In genomic region chr9:44065177-44065576, GRCm38 (mm10) we compare ENCODE assay signal across 32 mouse cellular contexts. TPM values are rescaled to one million over a fixed set of nuclear protein-coding genes. Genes with fewer than 3 reads are reported as not detected.
DNase-seq lines count a peak whose midpoint lies in the region; ATAC-seq and TF ChIP-seq lines count a peak whose summit lies in the region.
"Had no signal": no experiment of that assay in that cellular context is flagged by ENCODE, and none has a peak within 500 bp of the region (broad histone marks: within the 10 kb centered on the region; RNA-seq: fewer than 3 reads in every experiment).

No protein-coding gene starts in this region.

- H3K79me2 ChIP-seq in heart, adult 2 months (replicated peaks; ENCODE audit: control insufficient read depth, insufficient read depth, low read length), result no peaks in the 10 kb centered on the region
- H3K79me2 ChIP-seq in liver, adult 2 months (ENCODE audit: control insufficient read depth, insufficient read depth, low read length), result no peaks in the 10 kb centered on the region

- no peak overlapping the region for H3K9ac ChIP-seq in heart, adult 2 months (ENCODE audit: low read depth, low read length)
- H3K9ac ChIP-seq in liver, adult 2 months (ENCODE audit: low read depth, low read length), result no peak overlapping the region
- no peak overlapping the region for H3K9ac ChIP-seq in liver, embryonic 12.5 days
- no peak overlapping the region for H3K9ac ChIP-seq in midbrain, postnatal 0 days (replicated peaks; ENCODE audit: low read length, poor library complexity, severe bottlenecking)
- H3K9ac ChIP-seq: embryonic facial prominence, embryonic 12.5 days; forebrain, postnatal 0 days; heart, embryonic 15.5 days; liver, embryonic 15.5 days; midbrain, embryonic 15.5 days; neural tube, embryonic 13.5 days had no signal

- H3K9me3 ChIP-seq in liver, embryonic 12.5 days (replicated peaks), result no peaks in the 10 kb centered on the region
- H3K9me3 ChIP-seq in midbrain, postnatal 0 days (ENCODE audit: low read length), result no peaks in the 10 kb centered on the region
- H3K9me3 ChIP-seq in midbrain, embryonic 10.5 days (replicated peaks), result no peaks in the 10 kb centered on the region
- H3K9me3 ChIP-seq: embryonic facial prominence, embryonic 12.5 days; G1E; heart, embryonic 15.5 days; liver, embryonic 15.5 days; midbrain, embryonic 15.5 days; neural tube, embryonic 13.5 days had no signal

- 27% methylated on average over 1 of the region's 1 CpGs for WGBS in heart, adult 2 months
- WGBS in liver, adult 2 months, result 26% methylated on average over 1 of the region's 1 CpGs
- 21% methylated on average over 1 of the region's 1 CpGs for WGBS in liver, embryonic 12.5 days (ENCODE audit: insufficient replicate concordance)
- 45% methylated on average over 1 of the region's 1 CpGs for WGBS in midbrain, postnatal 0 days
- 39% methylated on average over 1 of the region's 1 CpGs for WGBS in midbrain, embryonic 10.5 days

- no peaks in the 10 kb centered on the region for H3K27me3 ChIP-seq in heart, adult 2 months (ENCODE audit: control insufficient read depth, insufficient read depth, low read length)
- H3K27me3 ChIP-seq in liver, adult 2 months (ENCODE audit: control insufficient read depth, insufficient read depth, low read length), result no peaks in the 10 kb centered on the region
- H3K27me3 ChIP-seq in liver, embryonic 12.5 days (replicated peaks), result peaks cover 18% of the 10 kb centered on the region
- H3K27me3 ChIP-seq in midbrain, postnatal 0 days (ENCODE audit: insufficient read depth, low read length), result no peaks in the 10 kb centered on the region
- H3K27me3 ChIP-seq in midbrain, embryonic 10.5 days (ENCODE audit: low read depth, poor library complexity, severe bottlenecking), result peaks cover 25% of the 10 kb centered on the region
- H3K27me3 ChIP-seq: embryonic facial prominence, embryonic 12.5 days; heart, embryonic 15.5 days; midbrain, embryonic 15.5 days had no signal

- intact Hi-C loops in heart, adult 2 months (cut with DNase I), result no loop called here
- intact Hi-C loops in heart, postnatal 14 days (cut with DNase I), result loop anchor here (5.0 kb wide), 1 partner anchor 42 kb away; the partner anchor contains the start of gene C1qtnf5

- H3K4me3 ChIP-seq in heart, adult 2 months, result no peak overlapping the region
- no peak overlapping the region for H3K4me3 ChIP-seq in liver, adult 2 months (ENCODE audit: insufficient read depth, low read depth, low read length)
- no peak overlapping the region for H3K4me3 ChIP-seq in liver, embryonic 12.5 days
- H3K4me3 ChIP-seq in midbrain, postnatal 0 days (ENCODE audit: low read depth, low read length), result no peak overlapping the region
- no peak overlapping the region for H3K4me3 ChIP-seq in midbrain, embryonic 10.5 days
- H3K4me3 ChIP-seq: embryonic facial prominence, embryonic 12.5 days; heart, embryonic 15.5 days; liver, embryonic 15.5 days; midbrain, embryonic 15.5 days; myocyte; neural tube, embryonic 13.5 days had no signal

- no peak for ATAC-seq in CD4-positive, CD25-positive, alpha-beta regulatory T cell, adult 4 months
- ATAC-seq in liver, embryonic 12.5 days, result no peak
- no peak for ATAC-seq in midbrain, postnatal 0 days (ENCODE audit: low FRiP score)
- ATAC-seq: activated CD4-positive, CD25-positive, alpha-beta regulatory T cell, adult 4 months; forebrain, postnatal 0 days; hindbrain, embryonic 16.5 days; midbrain, embryonic 15.5 days had no signal

- DNase-seq in CD4-positive, CD25-positive, alpha-beta regulatory T cell, adult 2 months (ENCODE audit: low read depth, low spot score), result peak; percentile 44
- no peak for DNase-seq in heart, adult 2 months
- no peak for DNase-seq in heart, postnatal 14 days
- no peak for DNase-seq in liver, adult 2 months (ENCODE audit: extremely low read depth, low read depth, low spot score)
- no peak for DNase-seq in midbrain, postnatal 0 days (ENCODE audit: low spot score)
- no peak for DNase-seq in midbrain, embryonic 10.5 days (ENCODE audit: low spot score)
- DNase-seq: adrenal gland, postnatal 10 days; cerebellum, postnatal 14 days; forebrain, postnatal 0 days; gastrocnemius, postnatal 25 days; kidney, adult 11 months; lung, postnatal 14 days; thymus, adult 18-20 months; thymus, postnatal 36 days had no signal

- TF ChIP-seq CTCF in heart, adult 2 months (IDR thresholded peaks at IDR 0.05), result peak; percentile 43
- 0 out of 2 replicates have a peak, but pooled peaks have one; percentile 4 for TF ChIP-seq CTCF in liver, adult 2 months (IDR thresholded peaks at IDR 0.05; ENCODE audit: low read depth, low read length)
- 0 out of 2 replicates have a peak, but pooled peaks have one; percentile 30 for TF ChIP-seq CTCF in midbrain, postnatal 0 days (IDR thresholded peaks at IDR 0.05)

- H3K27ac ChIP-seq in heart, adult 2 months, result no peak overlapping the region
- no peak overlapping the region for H3K27ac ChIP-seq in liver, adult 2 months (replicated peaks; ENCODE audit: insufficient read depth, low read depth, low read length)
- H3K27ac ChIP-seq in liver, embryonic 12.5 days, result no peak overlapping the region
- no peak overlapping the region for H3K27ac ChIP-seq in midbrain, postnatal 0 days (ENCODE audit: low read depth, low read length)
- no peak overlapping the region for H3K27ac ChIP-seq in midbrain, embryonic 10.5 days (replicated peaks)
- H3K27ac ChIP-seq: embryonic facial prominence, embryonic 12.5 days; heart, embryonic 15.5 days; liver, embryonic 15.5 days; midbrain, embryonic 15.5 days; neural tube, embryonic 13.5 days had no signal

- no peak overlapping the region for H3K4me2 ChIP-seq in liver, embryonic 12.5 days
- H3K4me2 ChIP-seq in midbrain, postnatal 0 days (ENCODE audit: low read depth, low read length, poor library complexity, severe bottlenecking), result no peak overlapping the region
- H3K4me2 ChIP-seq: embryonic facial prominence, embryonic 12.5 days; heart, embryonic 15.5 days; liver, embryonic 15.5 days; midbrain, embryonic 15.5 days; neural tube, embryonic 13.5 days had no signal

- 0 out of 2 replicates have a peak, but pooled peaks cover 1% of the 10 kb centered on the region for H3K4me1 ChIP-seq in heart, adult 2 months (ENCODE audit: control insufficient read depth, insufficient read depth, low read length)
- H3K4me1 ChIP-seq in liver, adult 2 months (ENCODE audit: control insufficient read depth, insufficient read depth, low read length), result no peaks in the 10 kb centered on the region
- H3K4me1 ChIP-seq in liver, embryonic 12.5 days, result peaks cover 32% of the 10 kb centered on the region
- H3K4me1 ChIP-seq in midbrain, postnatal 0 days (ENCODE audit: insufficient read depth, low read length), result 0 out of 2 replicates have a peak, but pooled peaks cover 3% of the 10 kb centered on the region
- H3K4me1 ChIP-seq in midbrain, embryonic 10.5 days, result peaks cover 33% of the 10 kb centered on the region

- no peak for TF ChIP-seq POLR2A in heart, adult 2 months (IDR thresholded peaks at IDR 0.05; ENCODE audit: insufficient read depth, low read depth, low read length)
- no peak for TF ChIP-seq POLR2A in liver, adult 2 months (IDR thresholded peaks at IDR 0.05; ENCODE audit: extremely low read depth, insufficient read depth, low read length)

- no peak for TF ChIP-seq EP300 in heart, adult 2 months (IDR thresholded peaks at IDR 0.05; ENCODE audit: insufficient read depth, low read depth, low read length)

- no peaks in the 10 kb centered on the region for H3K36me3 ChIP-seq in heart, adult 2 months (ENCODE audit: control insufficient read depth, insufficient read depth, low read length)
- no peaks in the 10 kb centered on the region for H3K36me3 ChIP-seq in liver, adult 2 months (ENCODE audit: control insufficient read depth, insufficient read depth, low read length)
- no peaks in the 10 kb centered on the region for H3K36me3 ChIP-seq in liver, embryonic 12.5 days
- H3K36me3 ChIP-seq in midbrain, postnatal 0 days (ENCODE audit: insufficient read depth, low read length), result no peaks in the 10 kb centered on the region
- no peaks in the 10 kb centered on the region for H3K36me3 ChIP-seq in midbrain, embryonic 10.5 days
- H3K36me3 ChIP-seq: embryonic facial prominence, embryonic 12.5 days; G1E; heart, embryonic 15.5 days; liver, embryonic 15.5 days; midbrain, embryonic 15.5 days; neural tube, embryonic 13.5 days had no signal

RNA-seq across cellular contexts. Expression of gene Usp2, which starts 1.6 kb away (rescaled TPM):
- polyA plus RNA-seq in CD4-positive, CD25-positive, alpha-beta regulatory T cell, adult 4 months (2017; shearing (Covaris generic)), result 1 to 10 TPM; 3.7 to 5.2 TPM
- total RNA-seq in heart, adult 2 months (2021), result 100 to 1,000 TPM in 1 of 2 experiments, 10 to 100 TPM in 1; 75.8 to 206 TPM
- polyA plus RNA-seq in heart, adult 2 months (2012; rRNA removed), result 62.8 and 73.8 TPM in 2 replicates
- 100 to 1,000 TPM; 149 to 157 TPM for total RNA-seq in heart, postnatal 14 days (2021)
- total RNA-seq in liver, adult 2 months (2014; rRNA removed), result 9.9 and 13.6 TPM in 2 replicates
- 1.6 and 3.1 TPM in 2 replicates for polyA plus RNA-seq in liver, adult 2 months (2012; rRNA removed)
- polyA plus RNA-seq in liver, embryonic 12.5 days (2016; fragmentation: Nextera tagmentation; extraction: Ambion mirVana), result 1.8 and 3.9 TPM in 2 replicates
- 7.5 and 8.0 TPM in 2 replicates for total RNA-seq in midbrain, postnatal 0 days (2014; rRNA removed)
- 14.5 and 15.1 TPM in 2 replicates for polyA plus RNA-seq in midbrain, postnatal 0 days (2015; fragmentation: Nextera tagmentation; extraction: Ambion mirVana)
- 11.3 and 16.5 TPM in 2 replicates for polyA plus RNA-seq in midbrain, embryonic 10.5 days (2016; fragmentation: Nextera tagmentation; extraction: Ambion mirVana)

RNA-seq across cellular contexts. Expression of gene Thy1, which starts 22.0 kb away (rescaled TPM):
- 100 to 1,000 TPM; 107 to 154 TPM for polyA plus RNA-seq in CD4-positive, CD25-positive, alpha-beta regulatory T cell, adult 4 months (2017; shearing (Covaris generic))
- 10 to 100 TPM in 1 of 2 experiments, 1 to 10 TPM in 1; 6.6 to 15.5 TPM for total RNA-seq in heart, adult 2 months (2021)
- polyA plus RNA-seq in heart, adult 2 months (2012; rRNA removed), result 32.3 and 42.7 TPM in 2 replicates
- total RNA-seq in heart, postnatal 14 days (2021), result 10 to 100 TPM; 27.1 to 57.0 TPM
- 0.46 and 0.87 TPM in 2 replicates for total RNA-seq in liver, adult 2 months (2014; rRNA removed)
- 3.2 and 4.5 TPM in 2 replicates for polyA plus RNA-seq in liver, adult 2 months (2012; rRNA removed)
- 0.19 and 0.20 TPM in 2 replicates for polyA plus RNA-seq in liver, embryonic 12.5 days (2016; fragmentation: Nextera tagmentation; extraction: Ambion mirVana)
- total RNA-seq in midbrain, postnatal 0 days (2014; rRNA removed), result 52.8 and 98.0 TPM in 2 replicates
- polyA plus RNA-seq in midbrain, postnatal 0 days (2015; fragmentation: Nextera tagmentation; extraction: Ambion mirVana), result 24.7 and 28.8 TPM in 2 replicates
- not detected in 2 replicates for polyA plus RNA-seq in midbrain, embryonic 10.5 days (2016; fragmentation: Nextera tagmentation; extraction: Ambion mirVana)
- total RNA-seq: G1E had no signal
- polyA plus RNA-seq: forebrain, embryonic 11.5 days; G1E; myocyte had no signal

RNA-seq across cellular contexts. Expression of gene Mfrp, which starts 36.4 kb away (rescaled TPM):
- polyA plus RNA-seq in CD4-positive, CD25-positive, alpha-beta regulatory T cell, adult 4 months (2017; shearing (Covaris generic)), result not detected
- total RNA-seq in heart, adult 2 months (2021), result under 1 TPM in 1 of 2 experiments, not detected in 1; 0.05 TPM
- 0.04 and 0.12 TPM in 2 replicates for polyA plus RNA-seq in heart, adult 2 months (2012; rRNA removed)
- total RNA-seq in heart, postnatal 14 days (2021), result not detected
- total RNA-seq in liver, adult 2 months (2014; rRNA removed), result under 0.01 TPM in 1 of 2 replicates, not detected in the other
- not detected in 2 replicates for polyA plus RNA-seq in liver, adult 2 months (2012; rRNA removed)
- 0.11 TPM in 1 of 2 replicates, not detected in the other for polyA plus RNA-seq in liver, embryonic 12.5 days (2016; fragmentation: Nextera tagmentation; extraction: Ambion mirVana)
- 0.19 and 2.8 TPM in 2 replicates for total RNA-seq in midbrain, postnatal 0 days (2014; rRNA removed)
- polyA plus RNA-seq in midbrain, postnatal 0 days (2015; fragmentation: Nextera tagmentation; extraction: Ambion mirVana), result 0.05 TPM in 1 of 2 replicates, not detected in the other
- 0.07 and 0.17 TPM in 2 replicates for polyA plus RNA-seq in midbrain, embryonic 10.5 days (2016; fragmentation: Nextera tagmentation; extraction: Ambion mirVana)
- total RNA-seq: G1E; gastrocnemius, postnatal 25 days; hematopoietic stem cell, adult 5-6 weeks; megakaryocyte, adult 5-6 weeks had no signal
- polyA plus RNA-seq: activated CD4-positive, CD25-positive, alpha-beta regulatory T cell, adult 4 months; forebrain, embryonic 11.5 days; G1E; heart, embryonic 15.5 days; large intestine, adult 2 months; liver, embryonic 15.5 days; neural tube, embryonic 13.5 days had no signal

RNA-seq across cellular contexts. Expression of gene C1qtnf5, which starts 41.9 kb away (rescaled TPM):
- not detected for polyA plus RNA-seq in CD4-positive, CD25-positive, alpha-beta regulatory T cell, adult 4 months (2017; shearing (Covaris generic))
- 1 to 10 TPM; 4.8 to 7.6 TPM for total RNA-seq in heart, adult 2 months (2021)
- polyA plus RNA-seq in heart, adult 2 months (2012; rRNA removed), result 9.4 and 13.8 TPM in 2 replicates
- total RNA-seq in heart, postnatal 14 days (2021), result 10 to 100 TPM; 15.2 to 19.5 TPM
- total RNA-seq in liver, adult 2 months (2014; rRNA removed), result 2.7 and 3.0 TPM in 2 replicates
- 5.6 and 5.7 TPM in 2 replicates for polyA plus RNA-seq in liver, adult 2 months (2012; rRNA removed)
- 0.23 and 0.28 TPM in 2 replicates for polyA plus RNA-seq in liver, embryonic 12.5 days (2016; fragmentation: Nextera tagmentation; extraction: Ambion mirVana)
- 16.6 and 29.0 TPM in 2 replicates for total RNA-seq in midbrain, postnatal 0 days (2014; rRNA removed)
- polyA plus RNA-seq in midbrain, postnatal 0 days (2015; fragmentation: Nextera tagmentation; extraction: Ambion mirVana), result 9.9 and 10.7 TPM in 2 replicates
- 0.29 and 0.93 TPM in 2 replicates for polyA plus RNA-seq in midbrain, embryonic 10.5 days (2016; fragmentation: Nextera tagmentation; extraction: Ambion mirVana)
- total RNA-seq: G1E; hematopoietic stem cell, adult 5-6 weeks had no signal
- polyA plus RNA-seq: activated CD4-positive, CD25-positive, alpha-beta regulatory T cell, adult 4 months had no signal

RNA-seq across cellular contexts. Expression of gene Gm49380, which starts 48.1 kb away (rescaled TPM):
- polyA plus RNA-seq in CD4-positive, CD25-positive, alpha-beta regulatory T cell, adult 4 months (2017; shearing (Covaris generic)), result not detected
- under 1 TPM; 0.21 to 0.23 TPM for total RNA-seq in heart, adult 2 months (2021)
- polyA plus RNA-seq in heart, adult 2 months (2012; rRNA removed), result not detected in 2 replicates
- total RNA-seq in heart, postnatal 14 days (2021), result under 1 TPM in 1 of 2 experiments, not detected in 1; 0.12 TPM
- 0.09 TPM in 1 of 2 replicates, not detected in the other for total RNA-seq in liver, adult 2 months (2014; rRNA removed)
- polyA plus RNA-seq in liver, adult 2 months (2012; rRNA removed), result not detected in 2 replicates
- polyA plus RNA-seq in liver, embryonic 12.5 days (2016; fragmentation: Nextera tagmentation; extraction: Ambion mirVana), result not detected in 2 replicates
- not detected in 2 replicates for total RNA-seq in midbrain, postnatal 0 days (2014; rRNA removed)
- 0.07 and 0.27 TPM in 2 replicates for polyA plus RNA-seq in midbrain, postnatal 0 days (2015; fragmentation: Nextera tagmentation; extraction: Ambion mirVana)
- 0.35 and 0.63 TPM in 2 replicates for polyA plus RNA-seq in midbrain, embryonic 10.5 days (2016; fragmentation: Nextera tagmentation; extraction: Ambion mirVana)
- total RNA-seq: hematopoietic stem cell, adult 5-6 weeks; left cerebral cortex, postnatal 10 days; megakaryocyte, adult 5-6 weeks had no signal
- polyA plus RNA-seq: activated CD4-positive, CD25-positive, alpha-beta regulatory T cell, adult 4 months; forebrain, embryonic 11.5 days; forebrain, postnatal 0 days; G1E; large intestine, adult 2 months; limb, embryonic 11.5 days; liver, embryonic 15.5 days; spleen, adult 2 months had no signal
